Mouse (Mus musculus) testis, adult 2 months (tissue): ENCODE results near the gene Bcl2l1. TPM values are rescaled to one million over a fixed set of nuclear protein-coding genes. Genes with fewer than 3 reads are reported as not detected.

Experiments used
- H3K27ac ChIP-seq: fragments of 200-500 bp; 2 replicates; pipeline ENCODE4 v1.5.1; 2012; ENCODE audit warnings: low read depth, low read length; ENCODE audit not compliant: control insufficient read depth, insufficient read depth
- H3K27me3 ChIP-seq: fragments of 200-500 bp; 2 replicates; pipeline ENCODE4 v1.6.1; 2012; ENCODE audit warnings: mild to moderate bottlenecking, low read length, moderate library complexity; ENCODE audit not compliant: control insufficient read depth, insufficient read depth
- H3K36me3 ChIP-seq: fragments of 200-500 bp; 2 replicates; pipeline ENCODE4 v1.6.1; 2012; ENCODE audit warnings: mild to moderate bottlenecking, low read length; ENCODE audit not compliant: control insufficient read depth, insufficient read depth
- H3K4me1 ChIP-seq: fragments of 200-500 bp; 2 replicates; pipeline ENCODE4 v1.6.1; 2012; ENCODE audit warnings: low read length; ENCODE audit not compliant: control insufficient read depth, insufficient read depth
- H3K4me3 ChIP-seq: fragments of 200-500 bp; 2 replicates; pipeline ENCODE4 v1.5.1; 2012; ENCODE audit warnings: low read depth, mild to moderate bottlenecking, low read length, moderate library complexity, mixed read lengths; ENCODE audit not compliant: control insufficient read depth
- CTCF ChIP-seq: fragments of 200-500 bp; IDR thresholded peaks from 2 replicates; pipeline ENCODE4 v1.5.1; 2012; ENCODE audit warnings: low read depth, mild to moderate bottlenecking, inconsistent platforms, low read length, moderate library complexity; ENCODE audit not compliant: control insufficient read depth, insufficient read depth, insufficient replicate concordance
- POLR2A ChIP-seq: fragments of 200-500 bp; IDR thresholded peaks from 2 replicates; pipeline ENCODE4 v1.6.1; 2012; ENCODE audit warnings: low read depth, mild to moderate bottlenecking, inconsistent platforms, low read length, moderate library complexity; ENCODE audit not compliant: control insufficient read depth
- polyA plus RNA-seq: library from polyadenylated mRNA; depleted of rRNA; stranded (reverse); fragments of >200 nt; gene quantifications from 2 replicates; pipeline ENCODE4 v1.2.3, GENCODE M21; 2012

The Bcl2l1 gene
- polyA plus RNA-seq, 1 experiment, result 74.9 TPM

GRCm38 (mm10) chr2:152739842-152740260, 91.7 kb downstream of the Bcl2l1 start:
- Histone ChIP-seq H3K36me3 (no peaks in the 10 kb centered on the region), H3K27ac (peak overlapping the region; percentile 36), H3K4me3 (no peak overlapping the region), H3K27me3 (no peaks in the 10 kb centered on the region), H3K4me1 (peaks cover 34% of the 10 kb centered on the region)
- TF ChIP-seq CTCF, result no peak
- TF ChIP-seq POLR2A, result no peak

- H3K36me3 ChIP-seq, result no peaks in the 10 kb centered on the region
- no peak for TF ChIP-seq CTCF
- H3K4me1 ChIP-seq, result peaks cover 38% of the 10 kb centered on the region
- H3K27ac ChIP-seq, result peak overlapping the region; percentile 36
- H3K27me3 ChIP-seq, result no peaks in the 10 kb centered on the region
- H3K4me3 ChIP-seq, result no peak overlapping the region; the same call in 1 of the 2 replicates
These were observed 92.3 kb downstream of the Bcl2l1 start for GRCm38 (mm10) chr2:152739031-152739841.

- no peak overlapping the region for H3K27ac ChIP-seq
- no peak overlapping the region for H3K4me3 ChIP-seq
- TF ChIP-seq POLR2A (no peak), CTCF (no peak)
- peaks cover 38% of the 10 kb centered on the region for H3K4me1 ChIP-seq
- H3K36me3 ChIP-seq, result no peaks in the 10 kb centered on the region
- H3K27me3 ChIP-seq, result no peaks in the 10 kb centered on the region
These were observed 93.2 kb downstream of the Bcl2l1 start for GRCm38 (mm10) chr2:152738341-152738740.

GRCm38 (mm10) chr2:152737306-152738221, 94.0 kb downstream of the Bcl2l1 start:
- no peaks in the 10 kb centered on the region for H3K36me3 ChIP-seq
- no peak for TF ChIP-seq POLR2A
- no peak for TF ChIP-seq CTCF
- H3K27ac ChIP-seq, result peak overlapping the region; percentile 15; the same call in 1 of the 2 replicates
- peak overlapping the region; percentile 24 for H3K4me3 ChIP-seq
- H3K27me3 ChIP-seq, result no peaks in the 10 kb centered on the region
- H3K4me1 ChIP-seq, result peaks cover 38% of the 10 kb centered on the region

GRCm38 (mm10) chr2:152736748-152737147, 94.8 kb downstream of the Bcl2l1 start:
- H3K27me3 ChIP-seq, result no peaks in the 10 kb centered on the region
- H3K27ac ChIP-seq, result peak overlapping the region; percentile 41; the same call in 1 of the 2 replicates
- H3K4me3 ChIP-seq, result peak overlapping the region; percentile 72
- peaks cover 38% of the 10 kb centered on the region for H3K4me1 ChIP-seq
- no peaks in the 10 kb centered on the region for H3K36me3 ChIP-seq
- TF ChIP-seq POLR2A, result no peak
- TF ChIP-seq CTCF, result no peak

- peaks cover 33% of the 10 kb centered on the region for H3K4me1 ChIP-seq
- no peaks in the 10 kb centered on the region for H3K27me3 ChIP-seq
- H3K36me3 ChIP-seq, result no peaks in the 10 kb centered on the region
- TF ChIP-seq POLR2A, result peak; percentile 70; the same call in 1 of the 2 replicates
- TF ChIP-seq CTCF, result no peak
- H3K4me3 ChIP-seq, result peak within 1 kb of the TSS; percentile 72
- H3K27ac ChIP-seq, result peak within 1 kb of the TSS; percentile 41
These were observed 95.4 kb downstream of the Bcl2l1 start, which contains the start of gene Id1 for GRCm38 (mm10) chr2:152736090-152736601. Gene Id1 (plus strand): TSS chr2:152736251.
